Mouse (Mus musculus) olfactory bulb, adult 2 months (tissue): ENCODE results near the gene Atp5s. TPM values are rescaled to one million over a fixed set of nuclear protein-coding genes. Genes with fewer than 3 reads are reported as not detected.
A peak's percentile ranks its signal among the peaks of the same experiment; 100 is the strongest.

Source experiments
- H3K27ac ChIP-seq: fragments of 200-500 bp; 2 replicates; pipeline ENCODE4 v1.5.1; 2012; ENCODE audit warnings: low read depth, low read length; ENCODE audit not compliant: insufficient read depth
- H3K4me1 ChIP-seq: fragments of 200-500 bp; 2 replicates; pipeline ENCODE4 v1.6.1; 2012; ENCODE audit warnings: low read length; ENCODE audit not compliant: control insufficient read depth, insufficient read depth
- H3K4me3 ChIP-seq: fragments of 200-500 bp; 2 replicates; pipeline ENCODE4 v1.5.1; 2012; ENCODE audit warnings: mild to moderate bottlenecking, low read depth, low read length, moderate library complexity; ENCODE audit not compliant: insufficient read depth
- CTCF ChIP-seq: fragments of 200-500 bp; IDR thresholded peaks from 2 replicates; pipeline ENCODE4 v1.5.1; 2012; ENCODE audit warnings: low read depth, mild to moderate bottlenecking, low read length, moderate library complexity; ENCODE audit not compliant: insufficient read depth
- POLR2A ChIP-seq: fragments of 200-500 bp; IDR thresholded peaks from 2 replicates; pipeline ENCODE4 v1.6.1; 2012; ENCODE audit warnings: mild to moderate bottlenecking, low read depth, low read length, moderate library complexity; ENCODE audit not compliant: insufficient read depth
- WGBS: fragments of 180-500 bp; shearing (Covaris S2); methylation state at CpG from one replicate; pipeline ENCODE4 v1.1.7; 2018; 5-methylcytosine and 5-hydroxymethylcytosine counted together
- polyA plus RNA-seq: library from polyadenylated mRNA; stranded (reverse); fragments of >200 nt; gene quantifications from 2 replicates; pipeline ENCODE4 v1.2.4, GENCODE M21; 2012; ENCODE audit warnings: low replicate concordance; ENCODE audit not compliant: missing spikeins, insufficient read depth, insufficient read length

The Atp5s gene
- polyA plus RNA-seq, 1 experiment, result not detected

GRCm38 (mm10) chr12:69757418-69758141, 32.8 kb downstream of the Atp5s start:
- H3K27ac ChIP-seq, result no peak overlapping the region
- peaks cover 7% of the 10 kb centered on the region for H3K4me1 ChIP-seq

GRCm38 (mm10) chr12:69758221-69759185, 33.8 kb downstream of the Atp5s start:
- H3K27ac ChIP-seq, result no peak overlapping the region
- TF ChIP-seq POLR2A (no peak), CTCF (no peak)
- peaks cover 7% of the 10 kb centered on the region for H3K4me1 ChIP-seq
- no peak overlapping the region for H3K4me3 ChIP-seq
- 27% methylated on average over 22 of the region's 22 CpGs for WGBS

More at GRCm38 (mm10) chr12:69757418-69758141, 32.8 kb downstream of the Atp5s start:
- H3K4me3 ChIP-seq, result 0 out of 2 replicates have a peak overlapping the region, but pooled peaks have one; percentile 14
- 34% methylated on average over 22 of the region's 22 CpGs for WGBS
- TF ChIP-seq CTCF, result 0 out of 2 replicates have a peak, but pooled peaks have one; percentile 35
- no peak for TF ChIP-seq POLR2A

GRCm38 (mm10) chr12:69759267-69759885, 34.6 kb downstream of the Atp5s start:
- WGBS, result 72% methylated on average over 7 of the region's 7 CpGs
- H3K4me3 ChIP-seq, result no peak overlapping the region

GRCm38 (mm10) chr12:69760014-69760413, 35.3 kb downstream of the Atp5s start:
- H3K4me3 ChIP-seq, result no peak overlapping the region
- peaks cover 7% of the 10 kb centered on the region for H3K4me1 ChIP-seq
- WGBS, result 78% methylated on average over 6 of the region's 6 CpGs
- H3K27ac ChIP-seq, result no peak overlapping the region
- TF ChIP-seq POLR2A (no peak), CTCF (no peak)

More at GRCm38 (mm10) chr12:69759267-69759885, 34.6 kb downstream of the Atp5s start:
- TF ChIP-seq CTCF (no peak), POLR2A (no peak)
- H3K4me1 ChIP-seq, result peaks cover 7% of the 10 kb centered on the region
- H3K27ac ChIP-seq, result no peak overlapping the region

- WGBS, result 34% methylated on average over 20 of the region's 20 CpGs
- H3K4me3 ChIP-seq, result peak overlapping the region; percentile 15; the same call in 1 of the 2 replicates
- TF ChIP-seq POLR2A, result no peak
- peaks cover 10% of the 10 kb centered on the region for H3K4me1 ChIP-seq
- H3K27ac ChIP-seq, result no peak overlapping the region
Observed at GRCm38 (mm10) chr12:69760743-69761406, 36.1 kb downstream of the Atp5s start.

- Histone ChIP-seq H3K4me1 (peaks cover 10% of the 10 kb centered on the region), H3K4me3 (no peak overlapping the region), H3K27ac (no peak overlapping the region)
- TF ChIP-seq POLR2A (no peak), CTCF (no peak)
- WGBS, result 95% methylated on average over 2 of the region's 2 CpGs
Observed at GRCm38 (mm10) chr12:69761603-69762002, 36.9 kb downstream of the Atp5s start.

GRCm38 (mm10) chr12:69765543-69765942, 40.8 kb downstream of the Atp5s start:
- WGBS, result 64% methylated on average over 9 of the region's 9 CpGs
- H3K27ac ChIP-seq, result no peak overlapping the region
- no peak overlapping the region for H3K4me3 ChIP-seq
- TF ChIP-seq POLR2A (no peak), CTCF (no peak)
- H3K4me1 ChIP-seq, result peaks cover 5% of the 10 kb centered on the region; the same call in 1 of the 2 replicates
